Mouse (Mus musculus) left cerebral cortex, postnatal 36 days (tissue): ENCODE measurements at regions not wholly inside any gene's neighbourhood (a gene's known extent, or its start where the extent isn't known, plus 50 kb on each side); places are given as distances from the start of the nearest gene placed in this dataset.
"Not testable (repeated sequence)": the region's sequence is repeated elsewhere in the genome, so short reads cannot be mapped to it uniquely, and the experiment has no call there.

Experiments
- DNase-seq, 2 experiments: peaks; one replicate each; pipeline ENCODE4 v3.0.0; 2021 to 2022; ENCODE audit warnings: low spot score in 2 of 2, mixed read lengths in 1 of 2
- intact Hi-C: fragments of 180-260 bp; cut with DNase I; formaldehyde crosslinking; loops from one replicate; pipeline ENCODE4 v1.15.1; 2025

DNA sequence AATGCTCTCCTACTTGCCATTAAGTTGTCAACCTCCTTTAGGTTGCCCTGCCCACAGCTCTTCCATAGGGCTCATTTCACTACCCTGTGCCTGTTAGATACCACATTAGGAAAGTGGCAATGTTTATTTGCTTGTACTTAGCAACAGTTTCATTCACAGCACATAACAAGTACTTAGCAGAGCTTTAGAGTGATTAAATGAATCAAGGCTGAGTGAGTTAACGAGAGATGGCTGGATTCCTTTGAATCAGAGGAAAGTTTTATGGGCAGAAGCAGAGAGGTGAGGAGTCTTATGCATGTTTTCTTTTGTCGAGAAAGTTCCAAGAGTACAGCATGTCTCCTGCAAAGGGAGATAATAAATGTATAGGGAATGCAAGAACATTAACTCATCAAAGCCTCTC lies 60.5 kb downstream of the Ptgs2 start:
- DNase-seq: no peak
- intact Hi-C loops: no loop called here

- no peak for DNase-seq
- intact Hi-C loops: no loop called here
Measured at GRCm38 (mm10) chr1:150164890-150165596, 65.2 kb downstream of the Ptgs2 start.

- no peak for DNase-seq
- intact Hi-C loops: no loop called here
Measured at GRCm38 (mm10) chr1:150165597-150165973, 65.8 kb downstream of the Ptgs2 start.

GRCm38 (mm10) chr1:150167172-150167571 lies 67.3 kb downstream of the Ptgs2 start:
- intact Hi-C loops: no loop called here
- DNase-seq: no peak

DNA sequence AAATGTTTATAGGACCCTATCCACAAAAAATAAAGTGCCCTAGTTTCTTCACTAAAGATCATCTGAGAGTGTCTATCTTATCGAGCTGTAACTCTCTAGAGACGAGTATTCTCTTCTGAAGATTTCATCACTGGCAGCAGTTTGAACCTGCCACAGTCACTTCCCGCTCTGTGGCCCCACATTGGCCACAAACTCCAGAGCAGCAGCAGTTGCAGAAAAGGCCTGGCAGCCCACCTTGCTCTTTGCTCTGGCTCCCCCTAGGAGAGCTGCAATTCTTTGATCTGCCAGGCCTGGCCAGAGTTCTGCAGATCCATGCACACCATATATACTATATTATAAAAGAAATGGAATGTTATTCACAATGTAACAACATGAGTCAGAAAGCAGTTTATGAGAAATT lies 74.4 kb downstream of the Ptgs2 start:
- DNase-seq: no peak
- intact Hi-C loops: no loop called here

GRCm38 (mm10) chr1:150177029-150177740 lies 77.4 kb downstream of the Ptgs2 start:
- no peak for DNase-seq
- intact Hi-C loops: no loop called here

- no peak for DNase-seq
- intact Hi-C loops: loop anchor here (5.0 kb wide), 1 partner anchor 370 kb away; no protein-coding TSS in a partner anchor
Measured at GRCm38 (mm10) chr1:150202022-150202421, 102.2 kb downstream of the Ptgs2 start.

- intact Hi-C loops: no loop called here
- no peak for DNase-seq
Measured at GRCm38 (mm10) chr1:150212454-150212853, 106.8 kb upstream of the Pdc start.

DNA sequence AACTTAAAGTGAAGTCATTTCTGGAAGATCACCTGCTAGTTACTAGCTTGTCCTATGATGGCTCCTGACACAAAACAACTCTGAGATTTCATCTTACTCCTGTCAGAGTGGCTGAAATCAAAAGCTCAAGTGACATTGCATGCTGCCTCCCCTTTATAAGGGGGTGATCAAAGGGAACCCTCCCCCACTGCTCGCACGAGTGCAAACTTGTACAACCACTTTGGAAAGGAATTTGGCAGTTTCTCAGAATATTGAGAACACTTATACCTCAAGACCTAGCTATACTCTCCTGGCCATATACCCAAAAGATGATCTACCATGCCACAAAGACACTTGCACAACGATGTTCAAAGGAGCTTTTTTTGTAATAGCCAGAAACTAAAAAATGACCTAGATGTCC lies 102.5 kb upstream of the Pdc start:
- intact Hi-C loops: no loop called here
- no peak for DNase-seq

- intact Hi-C loops: no loop called here
Measured at GRCm38 (mm10) chr1:150218802-150219201, 100.4 kb upstream of the Pdc start.

GRCm38 (mm10) chr1:150225529-150225928 lies 93.7 kb upstream of the Pdc start:
- DNase-seq: no peak
- intact Hi-C loops: no loop called here

More at GRCm38 (mm10) chr1:150218802-150219201, 100.4 kb upstream of the Pdc start:
- no peak for DNase-seq

GRCm38 (mm10) chr1:150239504-150239903 lies 79.7 kb upstream of the Pdc start:
- DNase-seq, intact Hi-C loops: not testable (repeated sequence)

DNA sequence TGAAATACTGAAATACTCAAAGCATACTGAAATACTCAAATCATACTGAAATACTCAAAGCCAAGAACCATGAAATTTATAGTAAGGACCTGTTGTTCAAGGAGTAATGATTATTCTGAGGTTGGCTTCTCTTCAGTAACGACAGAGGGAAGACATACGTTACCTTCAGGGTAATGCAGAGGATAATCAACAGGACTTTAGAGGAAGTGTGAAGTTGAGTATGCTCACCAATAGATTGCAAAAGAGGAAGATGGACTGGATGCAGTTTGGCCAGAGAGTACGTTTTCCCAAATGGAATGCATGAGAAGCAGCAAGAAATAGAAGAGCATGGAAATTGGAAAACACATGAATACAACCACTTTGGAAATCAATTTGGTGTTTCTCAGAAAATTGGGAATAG lies 79.1 kb upstream of the Pdc start:
- intact Hi-C loops: no loop called here

DNA sequence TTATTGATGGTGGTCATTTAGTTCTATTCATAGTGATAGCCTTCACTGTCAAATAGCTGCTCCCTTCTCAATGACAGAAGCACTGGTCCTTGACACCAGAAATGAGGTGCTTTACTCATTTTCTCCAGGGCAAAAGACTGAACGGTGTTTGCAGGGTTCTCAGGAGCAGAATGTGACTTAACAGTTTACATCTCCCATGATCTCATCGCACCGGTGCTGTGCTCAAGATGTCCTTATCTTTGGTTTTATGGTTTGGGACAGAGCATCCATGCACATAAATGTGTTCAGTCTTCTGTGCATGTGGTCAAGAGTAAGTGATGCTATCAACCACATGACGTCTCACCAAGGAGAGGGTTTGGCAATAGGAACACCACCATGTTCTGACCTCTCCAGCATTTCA lies 78.1 kb upstream of the Pdc start:
- intact Hi-C loops: no loop called here
- DNase-seq: no peak

More for the DNA sequence above, 79.1 kb upstream of the Pdc start:
- no peak for DNase-seq

GRCm38 (mm10) chr1:150242108-150242507 lies 77.1 kb upstream of the Pdc start:
- intact Hi-C loops: no loop called here
- DNase-seq: no peak

- no peak for DNase-seq
- intact Hi-C loops: no loop called here
Measured at GRCm38 (mm10) chr1:150244916-150245315, 74.3 kb upstream of the Pdc start.

DNA sequence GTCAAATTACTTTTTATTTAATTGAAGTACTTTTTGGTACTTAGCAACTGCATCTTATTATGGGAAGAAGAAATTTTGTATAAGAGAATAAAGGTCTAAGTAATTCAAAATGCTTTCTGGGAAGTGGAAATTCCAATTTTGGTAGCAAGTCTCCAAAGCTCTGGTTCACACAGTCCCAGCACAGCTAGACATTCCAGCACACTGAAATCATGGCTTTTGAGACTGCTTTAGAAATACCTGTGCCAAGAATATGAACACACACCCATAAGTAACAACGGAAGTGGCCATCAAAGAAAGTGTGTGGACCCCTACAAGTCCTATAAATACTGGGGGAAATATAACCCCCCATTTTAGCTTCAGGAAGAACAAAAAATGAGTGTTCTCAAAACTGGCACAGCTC lies 67.8 kb upstream of the Pdc start:
- intact Hi-C loops: no loop called here
- DNase-seq: no peak

DNA sequence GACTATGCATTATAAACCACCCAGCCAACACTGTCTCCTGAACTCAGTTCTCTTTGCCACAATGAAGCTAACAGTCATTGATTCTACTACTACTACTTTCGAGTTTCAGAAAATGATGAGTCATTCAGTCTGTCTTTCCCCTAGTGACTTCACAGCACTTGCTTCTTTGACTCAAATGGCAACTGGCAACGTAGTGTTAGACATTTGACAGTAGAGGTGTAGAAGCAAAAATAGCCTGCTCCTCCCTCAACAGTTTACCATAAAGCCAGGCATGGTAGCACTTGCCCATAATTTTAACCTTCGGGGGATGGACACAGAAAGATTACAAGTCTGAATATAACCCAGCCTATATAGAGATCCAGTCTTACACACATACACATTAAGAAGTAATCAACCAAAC lies 67.3 kb upstream of the Pdc start:
- DNase-seq: no peak
- intact Hi-C loops: no loop called here

DNA sequence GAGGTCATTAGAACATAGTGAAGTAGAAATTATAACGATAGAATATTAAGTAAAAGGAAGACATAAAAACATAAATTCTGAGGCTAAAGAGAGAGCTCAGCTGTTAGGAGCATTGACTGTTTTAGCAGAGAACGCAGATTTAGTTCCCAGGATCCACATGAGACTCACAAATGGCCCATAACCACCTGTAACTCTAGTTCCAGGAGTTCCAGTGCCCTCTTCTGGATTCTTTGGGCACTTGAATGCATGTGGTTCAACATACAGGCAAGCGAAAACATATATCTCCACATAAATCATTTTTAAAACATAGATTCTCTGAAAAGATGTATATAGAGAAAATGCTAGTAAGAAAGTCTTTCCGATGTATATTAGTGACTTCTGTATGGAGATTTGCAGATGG lies 61.6 kb upstream of the Pdc start:
- intact Hi-C loops: no loop called here
- no peak for DNase-seq

- DNase-seq: no peak
- intact Hi-C loops: no loop called here
Measured at GRCm38 (mm10) chr1:150260355-150260754, 58.9 kb upstream of the Pdc start.

- intact Hi-C loops: loop anchor here (1.0 kb wide), 1 partner anchor 433 kb away; no protein-coding TSS in a partner anchor
- no peak for DNase-seq
Measured at GRCm38 (mm10) chr1:150266502-150266901, 52.7 kb upstream of the Pdc start.
